Mouse (Mus musculus): ENCODE data around the gene Elp5. TPM values are rescaled to one million over a fixed set of nuclear protein-coding genes. Genes with fewer than 3 reads are reported as not detected.
"Not testable (repeated sequence)": the region's sequence is repeated elsewhere in the genome, so short reads cannot be mapped to it uniquely, and the experiment has no call there.

The Elp5 gene
- polyA plus RNA-seq, 1 experiment from 2014 or later: 168 TPM

- Histone ChIP-seq H3K9ac (ENCODE audit: low read length) (no peak overlapping the region), H3K36me3 (ENCODE audit: control insufficient read depth, insufficient read depth, low read length) (no peaks in the 10 kb centered on the region), H3K4me2 (ENCODE audit: low read depth) (no peak overlapping the region), H3K27me3 (ENCODE audit: control insufficient read depth, insufficient read depth, low read length) (peaks cover 26% of the 10 kb centered on the region), H3K27ac (ENCODE audit: low read depth, low read length) (no peak overlapping the region), H3K4me3 (ENCODE audit: low read depth, low read length) (no peak overlapping the region), H3K4me1 (ENCODE audit: control insufficient read depth, insufficient read depth, low read length) (peaks cover 12% of the 10 kb centered on the region; the same call in 1 of the 2 replicates), H3K9me3 (ENCODE audit: control insufficient read depth, low read length) (no peaks in the 10 kb centered on the region)
- 79% methylated on average over 4 of the region's 4 CpGs for WGBS
- DNase-seq (ENCODE audit: low spot score): no peak
- no peak for ATAC-seq (ENCODE audit: insufficient read depth, low FRiP score, low TSS enrichment)
These were observed 49.3 kb downstream of the Elp5 start for GRCm38 (mm10) chr11:69933066-69933465.

GRCm38 (mm10) chr11:69932254-69932653 lies 50.1 kb downstream of the Elp5 start:
- Histone ChIP-seq H3K9ac (ENCODE audit: low read length) (no peak overlapping the region), H3K9me3 (ENCODE audit: control insufficient read depth, low read length) (no peaks in the 10 kb centered on the region), H3K27ac (ENCODE audit: low read depth, low read length) (no peak overlapping the region), H3K4me1 (ENCODE audit: control insufficient read depth, insufficient read depth, low read length) (peaks cover 12% of the 10 kb centered on the region; the same call in 1 of the 2 replicates), H3K36me3 (ENCODE audit: control insufficient read depth, insufficient read depth, low read length) (no peaks in the 10 kb centered on the region), H3K4me2 (ENCODE audit: low read depth) (no peak overlapping the region), H3K4me3 (ENCODE audit: low read depth, low read length) (no peak overlapping the region), H3K27me3 (ENCODE audit: control insufficient read depth, insufficient read depth, low read length) (peaks cover 18% of the 10 kb centered on the region)
- WGBS: 43% methylated on average over 3 of the region's 3 CpGs
- ATAC-seq (ENCODE audit: insufficient read depth, low FRiP score, low TSS enrichment) (no peak), DNase-seq (ENCODE audit: low spot score) (peak; percentile 7)

GRCm38 (mm10) chr11:69931769-69932168 lies 50.5 kb downstream of the Elp5 start:
- peaks cover 13% of the 10 kb centered on the region for H3K27me3 ChIP-seq (ENCODE audit: control insufficient read depth, insufficient read depth, low read length)
- H3K9ac ChIP-seq (ENCODE audit: low read length): no peak overlapping the region
- H3K4me3 ChIP-seq (ENCODE audit: low read depth, low read length): no peak overlapping the region
- H3K4me1 ChIP-seq (ENCODE audit: control insufficient read depth, insufficient read depth, low read length): peaks cover 10% of the 10 kb centered on the region; the same call in 1 of the 2 replicates
- no peak overlapping the region for H3K4me2 ChIP-seq (ENCODE audit: low read depth)
- no peak overlapping the region for H3K27ac ChIP-seq (ENCODE audit: low read depth, low read length)
- no peaks in the 10 kb centered on the region for H3K9me3 ChIP-seq (ENCODE audit: control insufficient read depth, low read length)
- WGBS: 74% methylated on average over 8 of the region's 8 CpGs
- H3K36me3 ChIP-seq (ENCODE audit: control insufficient read depth, insufficient read depth, low read length): no peaks in the 10 kb centered on the region
- DNase-seq (ENCODE audit: low spot score): no peak
- ATAC-seq (ENCODE audit: insufficient read depth, low FRiP score, low TSS enrichment): no peak

- no peak overlapping the region for H3K9ac ChIP-seq (ENCODE audit: low read length)
- H3K27me3 ChIP-seq (ENCODE audit: control insufficient read depth, insufficient read depth, low read length): peaks cover 6% of the 10 kb centered on the region
- WGBS: 65% methylated on average over 3 of the region's 3 CpGs
- no peak overlapping the region for H3K4me2 ChIP-seq (ENCODE audit: low read depth)
- no peaks in the 10 kb centered on the region for H3K36me3 ChIP-seq (ENCODE audit: control insufficient read depth, insufficient read depth, low read length)
- H3K4me1 ChIP-seq (ENCODE audit: control insufficient read depth, insufficient read depth, low read length): peaks cover 5% of the 10 kb centered on the region; the same call in 1 of the 2 replicates
- ATAC-seq (ENCODE audit: insufficient read depth, low FRiP score, low TSS enrichment) (no peak), DNase-seq (ENCODE audit: low spot score) (no peak)
- H3K4me3 ChIP-seq (ENCODE audit: low read depth, low read length): no peak overlapping the region
- no peak overlapping the region for H3K27ac ChIP-seq (ENCODE audit: low read depth, low read length)
- no peaks in the 10 kb centered on the region for H3K9me3 ChIP-seq (ENCODE audit: control insufficient read depth, low read length)
These were observed 51.3 kb downstream of the Elp5 start for GRCm38 (mm10) chr11:69930967-69931537.

GRCm38 (mm10) chr11:69930176-69930575 lies 52.1 kb downstream of the Elp5 start:
- 93% methylated on average over 8 of the region's 8 CpGs for WGBS
- H3K9me3 ChIP-seq (ENCODE audit: control insufficient read depth, low read length); H3K4me1 ChIP-seq (ENCODE audit: control insufficient read depth, insufficient read depth, low read length); ATAC-seq (ENCODE audit: insufficient read depth, low FRiP score, low TSS enrichment); DNase-seq (ENCODE audit: low spot score); H3K27ac ChIP-seq (ENCODE audit: low read depth, low read length); H3K27me3 ChIP-seq (ENCODE audit: control insufficient read depth, insufficient read depth, low read length); H3K4me3 ChIP-seq (ENCODE audit: low read depth, low read length); H3K4me2 ChIP-seq (ENCODE audit: low read depth); H3K9ac ChIP-seq (ENCODE audit: low read length); H3K36me3 ChIP-seq (ENCODE audit: control insufficient read depth, insufficient read depth, low read length): not testable (repeated sequence)

- DNase-seq (ENCODE audit: low spot score) (no peak), ATAC-seq (ENCODE audit: insufficient read depth, low FRiP score, low TSS enrichment) (no peak)
- no peaks in the 10 kb centered on the region; the same call in 1 of the 2 replicates for H3K27me3 ChIP-seq (ENCODE audit: control insufficient read depth, insufficient read depth, low read length)
- WGBS: 84% methylated on average over 4 of the region's 4 CpGs
- H3K4me2 ChIP-seq (ENCODE audit: low read depth): no peak overlapping the region
- no peak overlapping the region for H3K4me3 ChIP-seq (ENCODE audit: low read depth, low read length)
- no peak overlapping the region for H3K27ac ChIP-seq (ENCODE audit: low read depth, low read length)
- H3K9ac ChIP-seq (ENCODE audit: low read length): no peak overlapping the region
- H3K36me3 ChIP-seq (ENCODE audit: control insufficient read depth, insufficient read depth, low read length): no peaks in the 10 kb centered on the region
- H3K4me1 ChIP-seq (ENCODE audit: control insufficient read depth, insufficient read depth, low read length): no peaks in the 10 kb centered on the region
- no peaks in the 10 kb centered on the region for H3K9me3 ChIP-seq (ENCODE audit: control insufficient read depth, low read length)
These were observed 52.6 kb downstream of the Elp5 start for GRCm38 (mm10) chr11:69929712-69930111.

GRCm38 (mm10) chr11:69927501-69927900 lies 54.8 kb downstream of the Elp5 start:
- Histone ChIP-seq H3K4me1 (ENCODE audit: control insufficient read depth, insufficient read depth, low read length) (0 out of 2 replicates have a peak, but pooled peaks cover 2% of the 10 kb centered on the region), H3K9me3 (ENCODE audit: control insufficient read depth, low read length) (no peaks in the 10 kb centered on the region), H3K36me3 (ENCODE audit: control insufficient read depth, insufficient read depth, low read length) (no peaks in the 10 kb centered on the region), H3K4me3 (ENCODE audit: low read depth, low read length) (no peak overlapping the region), H3K27me3 (ENCODE audit: control insufficient read depth, insufficient read depth, low read length) (no peaks in the 10 kb centered on the region), H3K4me2 (ENCODE audit: low read depth) (no peak overlapping the region), H3K9ac (ENCODE audit: low read length) (no peak overlapping the region), H3K27ac (ENCODE audit: low read depth, low read length) (no peak overlapping the region)
- DNase-seq (ENCODE audit: low spot score) (no peak), ATAC-seq (ENCODE audit: insufficient read depth, low FRiP score, low TSS enrichment) (no peak)
- 93% methylated on average over 2 of the region's 2 CpGs for WGBS

- H3K36me3 ChIP-seq (ENCODE audit: control insufficient read depth, insufficient read depth, low read length): peaks cover 6% of the 10 kb centered on the region
- H3K4me3 ChIP-seq (ENCODE audit: low read depth, low read length): no peak overlapping the region
- H3K27me3 ChIP-seq (ENCODE audit: control insufficient read depth, insufficient read depth, low read length): no peaks in the 10 kb centered on the region
- H3K27ac ChIP-seq (ENCODE audit: low read depth, low read length): no peak overlapping the region
- DNase-seq (ENCODE audit: low spot score) (no peak), ATAC-seq (ENCODE audit: insufficient read depth, low FRiP score, low TSS enrichment) (no peak)
- peak overlapping the region; percentile 11; the same call in 1 of the 2 replicates for H3K9ac ChIP-seq (ENCODE audit: low read length)
- peaks cover 9% of the 10 kb centered on the region for H3K4me1 ChIP-seq (ENCODE audit: control insufficient read depth, insufficient read depth, low read length)
- 77% methylated on average over 3 of the region's 3 CpGs for WGBS
- no peaks in the 10 kb centered on the region for H3K9me3 ChIP-seq (ENCODE audit: control insufficient read depth, low read length)
- H3K4me2 ChIP-seq (ENCODE audit: low read depth): no peak overlapping the region; the same call in 1 of the 2 replicates
These were observed 59.5 kb downstream of the Elp5 start for GRCm38 (mm10) chr11:69922796-69923195.

GRCm38 (mm10) chr11:69922012-69922756 lies 60.1 kb downstream of the Elp5 start:
- no peak for ATAC-seq (ENCODE audit: insufficient read depth, low FRiP score, low TSS enrichment)
- WGBS: 6% methylated on average over 12 of the region's 12 CpGs

More at GRCm38 (mm10) chr11:69922012-69922756, 60.1 kb downstream of the Elp5 start:
- peak overlapping the region; percentile 55 for H3K4me2 ChIP-seq (ENCODE audit: low read depth)
- peaks cover 12% of the 10 kb centered on the region for H3K36me3 ChIP-seq (ENCODE audit: control insufficient read depth, insufficient read depth, low read length)
- peak overlapping the region; percentile 77 for H3K27ac ChIP-seq (ENCODE audit: low read depth, low read length)
- H3K9ac ChIP-seq (ENCODE audit: low read length): peak overlapping the region; percentile 59
- DNase-seq (ENCODE audit: low spot score): no peak
- H3K27me3 ChIP-seq (ENCODE audit: control insufficient read depth, insufficient read depth, low read length): no peaks in the 10 kb centered on the region
- H3K4me1 ChIP-seq (ENCODE audit: control insufficient read depth, insufficient read depth, low read length): peaks cover 9% of the 10 kb centered on the region
- H3K4me3 ChIP-seq (ENCODE audit: low read depth, low read length): peak overlapping the region; percentile 96
- H3K9me3 ChIP-seq (ENCODE audit: control insufficient read depth, low read length): no peaks in the 10 kb centered on the region

Data from neural tube, embryonic 11.5 days (tissue).